Mouse (Mus musculus) left cerebral cortex, adult 6 months (tissue): ENCODE measurements around the gene Klf5. TPM values are rescaled to one million over a fixed set of nuclear protein-coding genes. Genes with fewer than 3 reads are reported as not detected.

Source experiments
- long read RNA-seq, 2 experiments: library from polyadenylated mRNA; unstranded; transcript quantifications; one replicate each; pipeline ENCODE4 v2.0.0; 2019 to 2020
- polyA plus RNA-seq: library from polyadenylated mRNA; unstranded; fragments of <200 nt; fragmentation: Nextera tagmentation; gene quantifications from 2 replicates; pipeline ENCODE4 v1.2.3, GENCODE M21; 2021

Gene Klf5
- polyA plus RNA-seq: 5.6 and 9.4 TPM in 2 replicates
- long read RNA-seq, experiment 1, transcript Klf5-201 (4 exons, 3,352 nt): major isoform, 11 of 15 reads
- long read RNA-seq, experiment 1, partial matches to known transcripts: 2 of 15 reads
- long read RNA-seq, experiment 1, other reads (novel, unspliced or antisense): 1 of 15 reads
- long read RNA-seq, experiment 2, partial matches to known transcripts: 14 of 16 reads
- long read RNA-seq, experiment 2, other reads (novel, unspliced or antisense): 0 of 16 reads

GRCm38 (mm10) chr14:99298385-99299021 is at the start of gene Klf5:
Klf5 (plus strand) TSS chr14:99298691.

Other genes with a start within 250 kb of the Klf5 start
- 7.1 and 7.7 TPM in 2 replicates for gene Pibf1, start 199.3 kb upstream of the Klf5 start, polyA plus RNA-seq
- 3.8 and 4.3 TPM in 2 replicates for gene Dis3, start 198.9 kb upstream of the Klf5 start, polyA plus RNA-seq